Mouse (Mus musculus): Measurements from ENCODE around the gene Acaca. TPM values are rescaled to one million over a fixed set of nuclear protein-coding genes. Genes with fewer than 3 reads are reported as not detected.

Acaca gene
- total RNA-seq, 2 experiments from 2014 or later = 16.6 TPM

- no peak for ATAC-seq (ENCODE audit: poor library complexity, severe bottlenecking)
These were observed 313.3 kb downstream of the Acaca start for GRCm38 (mm10) chr11:84442554-84443331.

Other genes starting within 250 kb of the Acaca start
- 28.1 and 30.5 TPM in 2 replicates for gene Ddx52, start 187.6 kb upstream of the Acaca start, total RNA-seq (2015)
- gene Ddx52, start 187.6 kb upstream of the Acaca start, total RNA-seq (2017) = 53.3 and 62.9 TPM in 2 replicates
- gene Synrg, start 165.2 kb upstream of the Acaca start, total RNA-seq (2015) = 25.7 and 27.7 TPM in 2 replicates
- 20.6 and 23.8 TPM in 2 replicates for gene Synrg, start 165.2 kb upstream of the Acaca start, total RNA-seq (2017)
- not detected in 2 replicates for gene Dusp14, start 60.4 kb upstream of the Acaca start, total RNA-seq (2015)
- not detected in 2 replicates for gene Dusp14, start 60.4 kb upstream of the Acaca start, total RNA-seq (2017)
- 4.9 and 7.2 TPM in 2 replicates for gene Tada2a, start 72 bp upstream of the Acaca start, total RNA-seq (2015)
- 5.5 and 6.4 TPM in 2 replicates for gene Tada2a, start 72 bp upstream of the Acaca start, total RNA-seq (2017)
- not detected in 2 replicates for gene Gm11437, start 37.8 kb downstream of the Acaca start, total RNA-seq (2015)
- not detected in 2 replicates for gene Gm11437, start 37.8 kb downstream of the Acaca start, total RNA-seq (2017)

All from megakaryocyte, adult 5-6 weeks (primary cell).